Mouse (Mus musculus): ENCODE measurements around the gene Zfp820. TPM values are rescaled to one million over a fixed set of nuclear protein-coding genes. Genes with fewer than 3 reads are reported as not detected.

The Zfp820 gene
- polyA plus RNA-seq (2017; shearing (Covaris generic)): 0.57 TPM

DNA sequence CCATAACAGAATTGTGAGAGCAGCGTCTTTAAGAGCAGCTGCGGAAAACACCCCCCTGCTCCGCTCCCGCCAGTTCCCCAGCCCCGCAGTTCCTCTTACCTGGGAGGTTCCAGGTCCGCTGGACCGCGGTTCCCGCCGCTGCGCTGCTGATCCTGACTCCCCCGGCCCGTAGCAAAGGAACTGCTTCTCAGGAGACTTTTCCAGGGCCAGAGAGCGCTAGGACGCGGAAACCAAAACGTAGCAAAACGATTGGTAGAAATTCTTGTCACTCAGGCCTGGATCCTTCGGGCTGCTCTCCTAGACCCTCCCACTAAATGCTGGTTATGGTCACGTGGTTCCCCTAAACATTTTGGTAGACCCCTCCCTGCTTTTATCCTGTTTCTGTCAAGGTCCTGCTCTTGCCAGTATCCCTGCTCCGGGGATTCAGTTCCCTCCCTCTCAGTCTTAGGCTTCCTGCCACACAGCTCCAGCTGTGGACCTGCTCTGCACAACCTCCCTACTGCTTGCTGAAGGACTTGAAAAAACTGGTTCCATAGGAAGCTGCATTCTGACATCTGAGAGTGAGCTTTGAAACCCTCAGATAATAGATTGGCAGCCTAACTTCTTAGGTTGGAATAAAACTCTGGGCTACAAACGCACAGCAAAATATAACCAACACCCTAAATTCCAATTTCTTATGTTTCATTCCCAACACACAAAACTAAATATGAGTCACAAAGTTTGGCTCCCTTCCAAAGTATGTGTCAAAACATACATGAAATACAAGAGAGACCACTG, at the start of gene Zfp820:
Gene Zfp820, minus strand, starts transcription at position 228 of the 777 bp plus-strand sequence.

Other genes with a start within 250 kb of the Zfp820 start
- 17.1 TPM for gene Zfp983, start 195.1 kb downstream of the Zfp820 start, polyA plus RNA-seq (2017; shearing (Covaris generic))
- gene Gm10226, start 153.9 kb downstream of the Zfp820 start, polyA plus RNA-seq (2017; shearing (Covaris generic)): 22.5 TPM
- 8.0 TPM for gene Zfp760, start 138.0 kb downstream of the Zfp820 start, polyA plus RNA-seq (2017; shearing (Covaris generic))
- gene Zfp229, start 115.0 kb downstream of the Zfp820 start, polyA plus RNA-seq (2017; shearing (Covaris generic)): 0.59 TPM
- 16.4 TPM for gene Zfp995, start 64.2 kb upstream of the Zfp820 start, polyA plus RNA-seq (2017; shearing (Covaris generic))
- 36.0 TPM for gene Zfp942, start 116.7 kb upstream of the Zfp820 start, polyA plus RNA-seq (2017; shearing (Covaris generic))
- gene Zfp943, start 116.8 kb upstream of the Zfp820 start, polyA plus RNA-seq (2017; shearing (Covaris generic)): 22.2 TPM

Measured in activated CD4-positive, CD25-positive, alpha-beta regulatory T cell, adult 9 weeks (primary cell).